Mouse (Mus musculus) adrenal gland, adult (tissue): ENCODE measurements around the gene Zfp282.
"Not testable (repeated sequence)": the region's sequence is repeated elsewhere in the genome, so short reads cannot be mapped to it uniquely, and the experiment has no call there.

Source experiments
- DNase-seq, 2 experiments: peaks; one replicate each; pipeline ENCODE4 v3.0.0; 2022 to 2023; ENCODE audit warnings: low spot score in 1 of 2; ENCODE audit not compliant: inconsistent age in 2 of 2

The Zfp282 gene

DNA sequence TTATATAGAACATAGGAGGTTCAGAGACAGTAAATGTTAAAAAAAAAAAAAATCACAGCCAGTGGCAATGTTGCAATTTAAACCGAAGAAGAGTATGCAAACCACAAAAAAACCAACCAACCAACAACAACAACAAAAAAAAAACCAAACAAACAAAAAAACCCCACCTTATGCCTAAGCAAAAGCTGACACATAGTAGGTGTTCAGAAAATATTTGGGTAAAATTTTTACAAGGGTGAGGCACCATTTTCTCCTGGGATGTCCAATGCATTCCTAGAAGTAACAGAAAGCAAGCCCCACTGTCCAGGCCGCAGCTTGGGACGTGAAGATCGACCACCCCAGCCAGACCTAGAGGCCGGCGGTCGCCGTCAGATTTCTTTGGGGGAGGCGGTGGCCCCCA lies at the start of gene Zfp282:
Gene Zfp282 (plus strand): TSS at position 147 of the 400 bp plus-strand sequence.
- DNase-seq: no peak

DNA sequence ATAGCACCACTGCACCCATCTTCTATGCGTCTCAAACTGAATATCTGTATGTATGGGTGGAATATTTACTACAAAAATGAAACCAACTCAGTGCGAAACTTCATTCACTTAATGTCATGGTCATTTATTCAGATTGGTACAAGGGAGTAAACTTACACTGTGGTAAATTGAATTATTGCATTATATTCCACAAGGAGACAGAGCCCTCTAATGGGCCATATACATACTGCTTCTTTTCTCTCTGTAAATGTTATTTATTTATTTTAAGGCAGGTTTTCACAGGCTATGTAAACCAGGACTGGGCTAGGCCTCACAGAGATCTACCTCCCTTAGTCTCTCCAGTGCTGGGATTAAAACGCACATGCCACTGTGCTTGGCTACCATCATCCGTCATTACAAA lies 49.5 kb upstream of the Zfp282 start:
- DNase-seq: no peak

DNA sequence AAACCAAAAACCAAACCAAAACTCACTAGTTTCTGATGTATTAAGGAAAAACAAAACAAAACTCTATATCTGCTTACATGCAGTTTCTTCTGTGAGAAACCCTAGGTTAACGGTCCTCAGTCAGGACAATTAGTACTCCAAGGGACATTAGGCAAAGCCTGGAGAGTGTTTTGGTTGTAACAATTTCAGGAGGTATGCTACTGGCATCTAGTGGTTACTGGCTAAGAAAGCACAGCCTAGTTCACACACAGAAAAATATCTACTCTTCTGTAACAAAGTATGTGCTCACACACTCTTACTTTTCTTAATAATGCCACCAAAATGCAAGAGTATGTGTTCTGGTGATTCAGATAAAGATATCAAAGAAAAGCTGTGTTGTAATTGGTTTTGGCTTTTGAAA lies 48.1 kb upstream of the Zfp282 start:
- peak in 1 of 2 experiments; percentile 70 for DNase-seq

DNA sequence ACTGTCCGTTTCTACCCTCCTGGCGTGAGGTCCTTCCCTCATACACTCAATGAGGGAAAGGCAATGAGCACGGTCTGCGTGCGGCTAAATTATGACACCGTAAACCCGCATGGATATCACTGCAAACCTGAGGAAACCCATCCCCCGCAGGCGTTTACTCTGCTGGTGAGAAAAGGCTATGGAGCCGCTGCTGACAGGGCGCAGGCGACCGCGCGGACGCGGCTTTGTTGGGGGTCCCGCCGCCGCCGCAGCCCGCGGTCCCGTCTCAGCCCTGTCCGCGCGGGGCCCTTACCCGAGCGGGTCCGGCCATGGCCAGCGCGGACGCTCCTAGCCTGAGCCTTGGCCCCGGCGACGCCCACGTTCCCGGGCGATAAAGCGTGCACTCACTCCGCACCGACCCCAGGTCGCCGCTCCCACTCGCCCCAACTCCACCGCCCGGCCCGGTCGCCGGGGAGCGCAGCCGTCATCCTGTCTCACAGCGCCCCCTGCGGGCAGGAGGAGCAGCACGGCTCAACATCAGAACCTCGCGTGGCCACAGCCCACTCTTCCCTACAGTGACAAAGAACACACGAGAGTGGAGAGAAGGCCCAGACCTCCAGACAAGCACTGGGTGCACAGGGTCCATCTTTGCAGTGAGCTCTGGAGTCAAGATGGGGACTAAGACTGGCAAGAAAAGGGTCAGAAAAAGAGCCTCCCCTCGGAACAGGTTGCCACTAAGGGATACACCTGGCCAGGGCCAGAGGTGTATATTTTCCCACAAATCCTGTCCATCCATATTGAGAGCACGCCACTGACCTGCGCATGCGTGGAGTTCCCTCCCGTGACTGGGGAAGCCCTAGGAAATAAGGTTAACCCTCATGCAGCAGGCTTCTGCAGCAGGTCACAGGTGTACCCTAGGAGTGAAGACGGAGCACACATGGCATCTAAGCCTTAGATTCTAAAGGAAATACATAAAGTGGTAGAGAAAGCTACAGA lies 46.6 kb upstream of the Zfp282 start, which contains the start of gene Zfp786:
Gene Zfp786 (minus strand): TSS at position 764 of the 975 bp plus-strand sequence.
- peak; percentile 90 to 96 for DNase-seq

GRCm38 (mm10) chr6:47832220-47832619 lies 44.8 kb upstream of the Zfp282 start:
- peak in 1 of 2 experiments; percentile 75 for DNase-seq

- peak; percentile 96 to 99 for DNase-seq
Observed at GRCm38 (mm10) chr6:47835482-47835983, 41.5 kb upstream of the Zfp282 start, which contains the start of gene Zfp398. Gene Zfp398 (plus strand): TSS chr6:47835661.

- DNase-seq: peak in 1 of 2 experiments; percentile 92
Observed at GRCm38 (mm10) chr6:47835984-47836521, 41.0 kb upstream of the Zfp282 start.

DNA sequence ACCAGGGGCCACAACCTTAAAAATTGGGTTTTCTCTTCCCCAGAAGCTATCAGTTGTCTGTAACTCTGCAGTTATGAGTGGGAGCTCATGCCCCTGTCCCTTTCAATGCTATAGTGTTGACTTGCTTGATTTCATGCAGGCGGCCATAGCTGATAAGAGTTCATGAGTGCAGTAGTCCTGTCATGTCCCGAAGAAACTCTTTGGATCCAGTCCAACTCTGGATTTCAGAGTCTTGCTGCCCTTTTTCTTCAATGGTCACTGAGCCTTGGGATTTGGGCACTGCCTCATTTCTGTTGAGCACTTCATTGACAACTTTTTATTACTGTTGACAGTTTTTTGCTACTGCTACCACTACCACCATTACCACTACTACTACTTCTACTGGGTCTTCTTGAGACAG lies 39.4 kb upstream of the Zfp282 start:
- peak in 1 of 2 experiments; percentile 59 for DNase-seq

DNA sequence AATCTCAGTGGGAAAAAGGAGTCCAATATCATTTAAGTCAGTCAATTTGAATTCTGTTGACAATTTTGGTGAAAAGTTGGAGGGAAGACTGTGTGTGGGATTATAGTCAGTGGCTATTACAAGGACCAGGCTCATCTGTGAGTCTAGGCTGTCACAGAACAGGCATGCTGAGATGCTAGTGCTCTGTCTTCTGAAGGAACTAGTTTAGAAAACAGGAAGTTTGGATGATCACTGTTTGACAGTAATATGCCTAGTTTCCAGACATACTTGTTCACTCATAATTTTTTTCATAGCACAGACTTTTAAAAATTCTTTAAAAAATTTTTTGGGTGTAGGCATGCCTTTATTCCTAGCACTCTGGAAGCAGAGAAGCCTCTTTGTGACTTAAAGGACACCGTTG lies 35.9 kb upstream of the Zfp282 start:
- DNase-seq: no peak

DNA sequence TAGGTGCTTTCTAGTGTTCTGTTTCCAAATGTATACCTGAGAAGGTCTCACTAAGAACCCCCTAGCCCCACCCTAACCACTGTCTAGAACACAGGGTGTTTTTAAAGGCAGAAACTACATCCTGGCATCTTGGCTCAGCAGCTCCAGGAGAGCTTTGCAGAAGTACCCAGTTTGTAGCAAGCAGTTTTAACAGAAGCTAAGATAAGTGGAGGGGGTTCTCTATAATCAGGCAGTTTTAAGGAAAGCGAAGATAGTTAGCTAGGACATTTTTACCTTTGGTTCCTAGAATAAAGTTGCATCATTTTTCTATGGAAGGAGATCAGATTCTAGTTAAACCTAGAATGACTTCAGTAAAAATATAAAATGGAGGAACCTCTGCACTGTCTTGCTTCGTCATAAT lies 35.2 kb upstream of the Zfp282 start:
- no peak for DNase-seq

- DNase-seq: no peak
Observed at GRCm38 (mm10) chr6:47842337-47842736, 34.7 kb upstream of the Zfp282 start.

DNA sequence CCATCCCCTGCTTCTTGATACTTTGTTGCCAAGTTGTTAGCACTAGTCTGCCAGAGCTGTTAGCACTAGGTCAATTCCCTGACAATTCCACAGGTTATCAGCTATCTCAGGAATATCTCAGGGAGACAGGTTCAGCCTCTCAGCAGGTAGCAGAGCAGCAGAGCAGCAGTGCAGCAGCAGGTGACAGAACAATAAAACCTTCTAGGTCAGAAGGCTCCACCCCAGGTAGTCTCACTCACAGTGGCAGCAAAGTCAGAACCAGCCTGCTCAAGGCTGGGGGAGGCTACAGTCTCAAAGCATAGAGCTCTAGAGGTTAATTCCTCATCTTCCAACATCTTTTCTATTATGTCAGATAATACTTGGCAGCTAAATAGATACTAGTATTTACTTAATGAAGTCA lies 31.2 kb upstream of the Zfp282 start:
- DNase-seq: no peak

- DNase-seq: no peak
Observed at GRCm38 (mm10) chr6:47857241-47857640, 19.8 kb upstream of the Zfp282 start.

DNA sequence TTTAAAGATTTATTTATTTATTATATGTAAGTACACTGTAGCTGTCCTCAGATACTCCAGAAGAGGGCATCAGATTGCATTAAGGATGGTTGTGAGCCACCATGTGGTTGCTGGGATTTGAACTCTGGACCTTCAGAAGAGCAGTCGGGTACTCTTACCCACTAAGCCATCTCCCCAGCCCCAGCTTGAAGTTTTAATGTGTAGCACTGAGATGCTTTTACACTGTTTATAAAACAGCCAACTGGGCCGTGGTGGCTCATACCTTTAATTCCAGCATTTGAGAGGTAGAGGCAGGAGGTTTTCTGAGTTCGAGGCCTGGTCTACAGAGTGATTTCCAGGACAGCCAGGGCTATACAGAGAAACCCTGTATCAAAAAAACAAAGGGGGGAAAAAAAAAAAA lies 19.3 kb upstream of the Zfp282 start:
- not testable (repeated sequence) for DNase-seq

DNA sequence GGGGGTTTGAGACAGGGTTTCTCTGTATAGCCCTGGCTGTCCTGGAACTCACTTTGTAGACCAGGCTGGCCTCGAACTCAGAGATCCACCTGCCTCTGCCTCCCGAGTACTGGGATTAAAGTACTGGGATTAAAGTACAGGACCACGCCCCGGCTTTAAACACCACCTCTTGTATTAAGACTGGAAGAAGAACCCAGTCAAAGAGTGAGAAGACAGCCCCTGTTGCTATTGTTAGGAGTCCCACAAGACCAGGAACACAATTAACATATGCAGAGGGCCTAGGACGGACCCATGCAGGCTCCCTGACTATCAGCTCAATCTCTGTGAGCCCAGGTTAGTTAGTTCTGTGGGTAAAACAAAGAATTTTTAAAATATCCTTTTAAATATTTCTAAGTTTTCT lies 4.7 kb upstream of the Zfp282 start:
- DNase-seq: no peak

DNA sequence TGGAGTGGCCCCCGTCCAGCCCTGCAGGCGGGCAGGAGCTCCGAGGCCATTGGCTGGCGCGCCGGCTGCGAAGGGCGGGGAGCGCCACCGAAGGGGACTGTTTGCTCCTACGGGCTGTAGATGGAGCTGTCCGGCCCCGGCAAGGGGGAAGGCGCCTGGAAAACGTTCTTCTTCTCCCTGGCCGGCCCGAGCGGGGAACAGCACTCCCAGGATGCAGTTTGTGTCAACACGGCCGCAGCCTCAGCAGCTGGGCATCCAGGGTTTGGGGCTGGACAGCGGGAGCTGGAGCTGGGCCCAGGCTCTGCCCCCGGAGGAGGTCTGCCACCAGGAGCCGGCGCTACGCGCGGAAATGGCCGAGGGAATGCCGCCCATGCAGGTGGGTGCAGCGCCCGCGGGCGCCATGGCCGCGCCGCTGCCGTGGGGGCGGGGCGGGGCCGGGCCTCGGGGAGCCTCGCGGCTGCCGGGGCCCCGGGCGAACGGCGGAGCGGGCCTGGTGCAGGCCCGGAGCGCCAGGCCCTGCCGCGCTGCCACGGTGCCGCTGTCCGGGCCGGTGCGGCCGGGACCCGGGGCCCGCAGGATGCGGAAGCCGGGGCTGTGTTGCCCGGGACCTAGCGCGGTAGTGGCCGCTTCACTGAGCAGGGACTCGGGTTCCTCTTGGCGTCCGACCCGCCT lies 593 bp downstream of the Zfp282 start:
- DNase-seq: peak; percentile 94 to 98

DNA sequence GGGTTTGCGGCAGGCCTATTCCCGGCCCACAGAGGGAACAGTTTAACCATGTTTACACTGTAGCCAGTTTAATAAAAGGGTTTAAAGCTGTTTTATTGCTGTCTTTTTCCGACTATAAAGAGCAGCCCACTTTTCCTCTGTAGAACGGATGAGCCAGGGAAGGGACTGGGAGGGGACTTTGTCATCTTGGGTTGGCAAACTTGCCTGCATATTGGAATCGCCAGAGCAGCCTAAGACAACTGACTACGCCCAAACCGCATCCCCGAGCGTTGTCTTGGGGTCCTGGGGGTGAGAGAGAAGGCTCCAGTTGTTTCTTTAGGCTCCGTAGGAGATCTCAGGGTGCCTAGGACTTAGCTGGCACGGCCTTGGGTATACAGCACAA lies 1.1 kb downstream of the Zfp282 start:
- no peak for DNase-seq

GRCm38 (mm10) chr6:47878593-47878992 lies 1.6 kb downstream of the Zfp282 start:
- DNase-seq: peak in 1 of 2 experiments; percentile 36

DNA sequence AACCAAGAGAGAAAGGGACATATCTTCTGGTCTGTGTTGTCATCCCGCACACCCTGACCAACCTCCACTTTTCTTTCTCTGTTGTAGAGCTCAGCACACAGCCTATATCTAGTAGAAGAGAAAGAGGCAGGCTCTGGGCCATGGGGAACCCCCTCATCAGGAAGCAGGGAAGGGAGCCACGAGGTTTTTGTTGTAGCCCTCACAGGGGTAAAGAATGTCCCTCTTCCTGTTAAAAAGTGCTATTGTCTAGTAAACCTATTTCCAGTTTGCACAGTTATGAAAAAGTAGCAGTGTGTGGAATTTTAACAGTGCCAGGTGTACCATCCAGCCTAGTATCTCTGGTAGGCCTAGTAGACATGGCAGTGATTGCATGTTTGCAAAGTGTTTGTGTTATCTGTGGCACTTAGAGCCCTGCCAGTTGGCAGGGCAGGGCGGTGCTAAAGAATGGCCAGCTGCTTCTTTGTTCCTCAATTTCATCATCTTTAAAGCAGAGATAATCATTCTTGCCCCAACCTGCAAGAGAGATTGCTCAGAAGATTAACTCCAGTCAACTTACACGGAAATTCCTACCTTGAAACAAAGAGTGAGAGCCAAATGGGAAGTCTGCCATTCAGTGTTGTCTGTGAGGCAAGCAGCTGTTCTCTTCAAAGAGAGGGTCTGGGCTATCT lies 2.2 kb downstream of the Zfp282 start:
- no peak for DNase-seq

DNA sequence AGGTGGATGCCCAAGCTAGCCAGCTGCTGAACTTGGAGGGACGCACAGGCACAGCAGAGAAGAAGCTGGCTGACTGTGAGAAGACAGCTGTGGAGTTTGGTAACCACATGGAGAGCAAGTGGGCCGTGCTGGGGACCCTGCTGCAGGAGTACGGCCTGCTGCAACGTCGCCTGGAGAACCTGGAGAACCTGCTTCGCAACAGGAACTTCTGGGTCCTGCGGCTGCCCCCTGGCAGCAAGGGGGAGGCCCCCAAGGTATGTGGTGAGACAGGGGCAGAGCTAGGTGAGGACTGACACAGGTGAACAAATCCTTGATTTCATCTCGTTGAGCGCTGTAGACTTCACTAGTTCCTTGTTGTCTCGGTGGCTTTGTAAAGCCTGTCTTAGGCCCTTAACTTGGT lies 3.2 kb downstream of the Zfp282 start:
- no peak for DNase-seq

- no peak for DNase-seq
Observed at GRCm38 (mm10) chr6:47888812-47889383, 11.9 kb downstream of the Zfp282 start.
